Mouse (Mus musculus) liver, adult 2 months (tissue): ENCODE data around the gene Mael.

Source experiments
- CTCF ChIP-seq: fragments of 200-500 bp; IDR thresholded peaks from 2 replicates; pipeline ENCODE4 v1.5.1; 2011; ENCODE audit warnings: low read depth, low read length, control low read depth
- POLR2A ChIP-seq: fragments of 200-500 bp; IDR thresholded peaks from 2 replicates; pipeline ENCODE4 v1.6.1; 2011; ENCODE audit warnings: low read length, control low read depth; ENCODE audit not compliant: insufficient read depth; ENCODE audit errors: extremely low read depth

GRCm38 (mm10) chr1:166154162-166155112 is 84.1 kb downstream of the Mael start:
- TF ChIP-seq POLR2A (no peak), CTCF (peak; percentile 96)
